Mouse (Mus musculus): Measurements from ENCODE around the gene Cers2.

- TF ChIP-seq GATA1 (IDR thresholded peaks at IDR 0.05; ENCODE audit: borderline replicate concordance, low read length) (no peak), FLI1 (IDR thresholded peaks at IDR 0.05; ENCODE audit: low read length) (no peak)
Observed at GRCm38 (mm10) chr3:95287541-95287940, 27.1 kb upstream of the Cers2 start.
